ENCODE assay signal across 14 mouse cellular contexts in genomic region chr7:49046347-49046989, GRCm38 (mm10).
DNase-seq lines count a peak whose midpoint lies in the region; ATAC-seq and TF ChIP-seq lines count a peak whose summit lies in the region.
"Had no signal": no experiment of that assay in that cellular context is flagged by ENCODE, and none has a peak within 500 bp of the region (broad histone marks: within the 10 kb centered on the region; RNA-seq: fewer than 3 reads in every experiment).

No protein-coding gene starts in this region.

- no peak overlapping the region for H3K9ac ChIP-seq in intestine, embryonic 14.5 days (ENCODE audit: low read length)
- no peak overlapping the region for H3K9ac ChIP-seq in intestine, postnatal 0 days (ENCODE audit: low read depth, low read length)
- H3K9ac ChIP-seq in midbrain, embryonic 15.5 days: no peak overlapping the region
- H3K9ac ChIP-seq in heart, embryonic 11.5 days (ENCODE audit: low read depth, low read length): no peak overlapping the region
- H3K9ac ChIP-seq: limb, embryonic 15.5 days; stomach, embryonic 15.5 days had no signal

- no peaks in the 10 kb centered on the region for H3K27me3 ChIP-seq in intestine, embryonic 14.5 days (replicated peaks; ENCODE audit: control insufficient read depth, insufficient read depth, low read length)
- H3K27me3 ChIP-seq in intestine, postnatal 0 days (replicated peaks; ENCODE audit: control insufficient read depth, insufficient read depth, low read length): no peaks in the 10 kb centered on the region
- H3K27me3 ChIP-seq in midbrain, embryonic 10.5 days (ENCODE audit: low read depth, poor library complexity, severe bottlenecking): peaks cover 6% of the 10 kb centered on the region
- no peaks in the 10 kb centered on the region for H3K27me3 ChIP-seq in midbrain, embryonic 15.5 days (replicated peaks)
- peaks cover 6% of the 10 kb centered on the region for H3K27me3 ChIP-seq in myocyte (ENCODE audit: control insufficient read depth, insufficient read depth, insufficient read length)
- H3K27me3 ChIP-seq in heart, embryonic 11.5 days (ENCODE audit: control insufficient read depth, insufficient read depth, low read length): no peaks in the 10 kb centered on the region
- H3K27me3 ChIP-seq: stomach, embryonic 15.5 days had no signal

- no peak overlapping the region; the same call in 1 of the 2 replicates for H3K4me2 ChIP-seq in intestine, embryonic 14.5 days (ENCODE audit: low read length)
- no peak overlapping the region for H3K4me2 ChIP-seq in intestine, postnatal 0 days (replicated peaks; ENCODE audit: low read depth)
- H3K4me2 ChIP-seq in midbrain, embryonic 15.5 days: no peak overlapping the region
- no peak overlapping the region for H3K4me2 ChIP-seq in myocyte (ENCODE audit: low read depth)
- H3K4me2 ChIP-seq in heart, embryonic 11.5 days: no peak overlapping the region
- H3K4me2 ChIP-seq: limb, embryonic 15.5 days; stomach, embryonic 15.5 days had no signal

- no peak for TF ChIP-seq CTCF in intestine, postnatal 0 days (IDR thresholded peaks at IDR 0.05; ENCODE audit: low read depth)

- no peaks in the 10 kb centered on the region for H3K36me3 ChIP-seq in intestine, embryonic 14.5 days (ENCODE audit: control insufficient read depth, insufficient read depth, low read length)
- no peaks in the 10 kb centered on the region for H3K36me3 ChIP-seq in intestine, postnatal 0 days (ENCODE audit: control insufficient read depth, insufficient read depth)
- no peaks in the 10 kb centered on the region for H3K36me3 ChIP-seq in midbrain, embryonic 10.5 days
- H3K36me3 ChIP-seq in midbrain, embryonic 15.5 days (replicated peaks): no peaks in the 10 kb centered on the region
- H3K36me3 ChIP-seq in myocyte (ENCODE audit: control insufficient read depth, insufficient read depth): no peaks in the 10 kb centered on the region
- H3K36me3 ChIP-seq in heart, embryonic 11.5 days (ENCODE audit: control insufficient read depth, insufficient read depth, low read length): no peaks in the 10 kb centered on the region
- H3K36me3 ChIP-seq: limb, embryonic 15.5 days; stomach, embryonic 15.5 days had no signal

- WGBS in intestine, embryonic 14.5 days: 36% methylated on average over 6 of the region's 6 CpGs
- WGBS in intestine, postnatal 0 days: 44% methylated on average over 6 of the region's 6 CpGs
- WGBS in midbrain, embryonic 10.5 days: 71% methylated on average over 6 of the region's 6 CpGs
- 52% methylated on average over 6 of the region's 6 CpGs for WGBS in midbrain, embryonic 15.5 days
- 68% methylated on average over 6 of the region's 6 CpGs for whole genome bisulfite sequencing in heart, embryonic 11.5 days (ENCODE audit: insufficient replicate concordance)

- H3K9me3 ChIP-seq in intestine, embryonic 14.5 days (ENCODE audit: control insufficient read depth, low read length): no peaks in the 10 kb centered on the region
- no peaks in the 10 kb centered on the region for H3K9me3 ChIP-seq in intestine, postnatal 0 days (ENCODE audit: control insufficient read depth)
- H3K9me3 ChIP-seq in midbrain, embryonic 10.5 days (replicated peaks): no peaks in the 10 kb centered on the region
- H3K9me3 ChIP-seq in midbrain, embryonic 15.5 days: no peaks in the 10 kb centered on the region
- H3K9me3 ChIP-seq in heart, embryonic 11.5 days (replicated peaks; ENCODE audit: control insufficient read depth, low read length): no peaks in the 10 kb centered on the region
- H3K9me3 ChIP-seq: limb, embryonic 15.5 days; stomach, embryonic 15.5 days had no signal

- no peak overlapping the region for H3K4me3 ChIP-seq in intestine, embryonic 14.5 days (ENCODE audit: low read depth, low read length)
- H3K4me3 ChIP-seq in intestine, postnatal 0 days (ENCODE audit: low read depth, low read length): no peak overlapping the region
- no peak overlapping the region for H3K4me3 ChIP-seq in midbrain, embryonic 10.5 days
- H3K4me3 ChIP-seq in midbrain, embryonic 15.5 days: no peak overlapping the region
- no peak overlapping the region for H3K4me3 ChIP-seq in myocyte
- H3K4me3 ChIP-seq in heart, embryonic 11.5 days (ENCODE audit: low read depth, low read length): no peak overlapping the region
- H3K4me3 ChIP-seq: limb, embryonic 15.5 days; stomach, embryonic 15.5 days had no signal

- peaks cover 14% of the 10 kb centered on the region; the same call in 1 of the 2 replicates for H3K4me1 ChIP-seq in intestine, embryonic 14.5 days (replicated peaks; ENCODE audit: control insufficient read depth, insufficient read depth, low read length)
- H3K4me1 ChIP-seq in intestine, postnatal 0 days (replicated peaks; ENCODE audit: control insufficient read depth, insufficient read depth, low read length): no peaks in the 10 kb centered on the region
- H3K4me1 ChIP-seq in midbrain, embryonic 10.5 days: peaks cover 93% of the 10 kb centered on the region
- peaks cover 23% of the 10 kb centered on the region for H3K4me1 ChIP-seq in midbrain, embryonic 15.5 days
- H3K4me1 ChIP-seq in heart, embryonic 11.5 days (ENCODE audit: control insufficient read depth, insufficient read depth, low read length): peaks cover 12% of the 10 kb centered on the region

- no peak for TF ChIP-seq POLR2A in myocyte (IDR thresholded peaks at IDR 0.05; ENCODE audit: insufficient read length, low read depth)

- no peak for DNase-seq in intestine, embryonic 14.5 days (ENCODE audit: low spot score)
- DNase-seq in midbrain, embryonic 10.5 days (ENCODE audit: low spot score): no peak
- DNase-seq in kidney, adult 9 months: peak; percentile 25
- no peak for DNase-seq in cerebellum, postnatal 10 days
- DNase-seq: cerebellum, adult 2 months; embryo, embryonic 11 days had no signal

- peak overlapping the region; percentile 67 for H3K27ac ChIP-seq in intestine, embryonic 14.5 days (ENCODE audit: low read depth)
- no peak overlapping the region for H3K27ac ChIP-seq in intestine, postnatal 0 days (ENCODE audit: low read depth, low read length)
- H3K27ac ChIP-seq in midbrain, embryonic 10.5 days (replicated peaks): peak overlapping the region; percentile 61
- no peak overlapping the region for H3K27ac ChIP-seq in midbrain, embryonic 15.5 days
- H3K27ac ChIP-seq in heart, embryonic 11.5 days (ENCODE audit: low read depth, low read length): no peak overlapping the region
- H3K27ac ChIP-seq: limb, embryonic 15.5 days had no signal

- H3ac ChIP-seq in myocyte (ENCODE audit: control insufficient read depth, insufficient read length): no peak overlapping the region

- no peaks in the 10 kb centered on the region for H3K79me2 ChIP-seq in myocyte (ENCODE audit: control insufficient read depth, insufficient read depth)

- ATAC-seq in intestine, embryonic 14.5 days (replicated peaks; ENCODE audit: low FRiP score, low TSS enrichment, low read depth): peak; percentile 27; the same call in 1 of the 2 replicates
- no peak for ATAC-seq in intestine, postnatal 0 days
- no peak for ATAC-seq in midbrain, embryonic 15.5 days (replicated peaks)
- no peak for ATAC-seq in heart, embryonic 11.5 days (replicated peaks; ENCODE audit: insufficient number of reproducible peaks, low FRiP score, low TSS enrichment)
- ATAC-seq: activated CD4-positive, CD25-positive, alpha-beta regulatory T cell, adult 4 months; midbrain, embryonic 16.5 days had no signal

TF ChIP-seq in myocyte, 11 proteins besides CTCF, POLR2A, EP300 and RAD21:
- peak in 1 of 3 experiments; percentile 41 for TF ChIP-seq MYOG (IDR thresholded peaks at IDR 0.05; ENCODE audit: control insufficient read depth in 1 of 3, insufficient read depth in 1 of 3, insufficient read length in 2 of 3, low read depth in 2 of 3)
- no peak for TF ChIP-seq SRF (IDR thresholded peaks at IDR 0.05; ENCODE audit: control insufficient read depth, insufficient read length, low read depth)
- peak in 2 of 3 experiments; percentile 19 to 71 for TF ChIP-seq MYOD1 (IDR thresholded peaks at IDR 0.05; ENCODE audit: control insufficient read depth in 1 of 3, insufficient read length in 2 of 3, low read depth in 2 of 3)

Comparison
In these comparisons a context has a peak if more than half of its experiments do, and no peak if none do; other contexts are left out.
1. H3K27ac ChIP-seq: peak in intestine, embryonic 14.5 days (single experiment) and midbrain, embryonic 10.5 days (single experiment); none in intestine, postnatal 0 days (single experiment), midbrain, embryonic 15.5 days (single experiment) and heart, embryonic 11.5 days (single experiment).